Mouse (Mus musculus): Measurements from ENCODE around the gene Car6.

DNA sequence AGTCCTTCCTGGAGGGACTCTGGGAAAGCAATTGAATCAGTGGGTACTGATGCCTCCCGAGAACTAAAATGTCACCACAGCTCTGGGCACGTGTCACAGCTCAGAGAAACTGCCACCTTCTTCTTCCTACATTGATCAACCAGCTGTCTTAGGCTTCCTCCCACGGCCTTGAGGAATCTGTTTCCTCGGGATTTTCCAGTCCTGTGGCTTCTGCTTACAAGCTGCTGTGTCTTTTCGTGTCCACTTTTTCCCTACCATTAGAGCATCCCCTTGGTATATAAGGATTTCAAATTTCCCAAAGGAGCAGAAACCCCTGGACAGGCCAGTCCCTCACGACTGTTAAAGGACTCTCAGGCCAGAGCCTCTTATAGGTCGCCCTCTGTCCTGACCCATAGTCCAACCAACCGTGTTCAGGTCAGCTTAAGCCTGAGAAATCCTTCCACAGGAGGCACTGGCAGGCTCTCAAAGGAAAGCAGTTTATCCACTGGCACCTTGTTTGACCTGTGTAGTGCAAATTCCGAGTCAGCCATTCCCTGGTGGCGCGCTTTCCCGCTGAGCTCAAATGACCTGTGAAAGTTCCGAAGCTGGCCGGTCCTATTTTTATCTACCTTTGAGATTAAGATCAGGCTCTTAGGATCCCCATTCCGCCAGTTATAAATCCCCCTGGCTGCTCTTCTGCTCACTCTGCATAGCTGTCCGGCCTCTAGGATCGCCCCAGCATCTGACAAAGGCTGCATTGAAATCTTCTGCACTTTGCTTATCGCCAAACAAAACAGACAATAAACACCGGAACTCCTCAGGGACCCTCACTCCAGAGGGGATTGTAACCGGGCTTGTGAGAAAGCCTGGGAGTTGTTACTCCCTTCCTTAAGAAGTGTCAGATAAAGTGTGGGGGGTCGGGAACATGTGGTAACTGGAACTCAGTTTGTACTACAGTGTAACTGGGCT is 29.6 kb upstream of the Car6 start:
- no peak for TF ChIP-seq POLR2A (IDR thresholded peaks at IDR 0.05; ENCODE audit: insufficient read depth, low read depth, low read length)
- TF ChIP-seq CTCF (IDR thresholded peaks at IDR 0.05) = peak; percentile 19; the same call in 1 of the 2 replicates

Data from heart, adult 2 months (tissue).